Mouse (Mus musculus) CH12.LX (cell line): ENCODE data around the gene Ttc7.
"Not testable (repeated sequence)": the region's sequence is repeated elsewhere in the genome, so short reads cannot be mapped to it uniquely, and the experiment has no call there.

Experiments
- BHLHE40 ChIP-seq: IDR thresholded peaks from 2 replicates; pipeline ENCODE4 v1.6.1; 2011; ENCODE audit warnings: mild to moderate bottlenecking, low read depth, low read length, improper control_type of control experiment
- CHD2 ChIP-seq: IDR thresholded peaks from 2 replicates; pipeline ENCODE4 v1.6.1; 2011; ENCODE audit warnings: low read length, improper control_type of control experiment
- CTCF ChIP-seq, 2 experiments: IDR thresholded peaks in 1 of 2; conservative IDR thresholded peaks in 1 of 2; 2 replicates each; pipeline ENCODE4 v1.5.1; 2011 to 2012; ENCODE audit warnings: low read depth in 2 of 2, low read length in 2 of 2, improper control_type of control experiment in 1 of 2, inconsistent platforms in 1 of 2, mild to moderate bottlenecking in 1 of 2, moderate library complexity in 1 of 2
- EP300 ChIP-seq: IDR thresholded peaks from 2 replicates; pipeline ENCODE4 v1.6.1; 2011; ENCODE audit warnings: low read length, improper control_type of control experiment
- GABPA ChIP-seq: IDR thresholded peaks from 2 replicates; pipeline ENCODE4 v1.6.1; 2012; ENCODE audit warnings: low read depth, low read length, improper control_type of control experiment, inconsistent platforms; ENCODE audit not compliant: insufficient replicate concordance
- JUND ChIP-seq: conservative IDR thresholded peaks from 2 replicates; pipeline ENCODE4 v1.6.1; 2011; ENCODE audit warnings: low read depth, low read length, improper control_type of control experiment
- KAT2A ChIP-seq: IDR thresholded peaks from 2 replicates; pipeline ENCODE4 v1.6.1; 2012; ENCODE audit warnings: low read length, improper control_type of control experiment, inconsistent platforms; ENCODE audit not compliant: insufficient replicate concordance
- MEF2A ChIP-seq: IDR thresholded peaks from 2 replicates; pipeline ENCODE4 v1.6.1; 2014; ENCODE audit warnings: low read depth, mild to moderate bottlenecking, inconsistent platforms, low read length, improper control_type of control experiment, borderline replicate concordance
- NELFE ChIP-seq: IDR thresholded peaks from 2 replicates; pipeline ENCODE4 v1.6.1; 2011; ENCODE audit warnings: low read depth, low read length, improper control_type of control experiment
- POLR2A ChIP-seq: IDR thresholded peaks from 2 replicates; pipeline ENCODE4 v1.6.1; 2011; ENCODE audit warnings: low read depth, mild to moderate bottlenecking, improper control_type of control experiment, low read length
- SMC3 ChIP-seq: IDR thresholded peaks from 2 replicates; pipeline ENCODE4 v1.6.1; 2011; ENCODE audit warnings: low read depth, low read length, improper control_type of control experiment
- USF1 ChIP-seq: IDR thresholded peaks from 2 replicates; pipeline ENCODE4 v1.6.1; 2014; ENCODE audit warnings: low read depth, mild to moderate bottlenecking, inconsistent platforms, low read length, improper control_type of control experiment
- USF2 ChIP-seq: conservative IDR thresholded peaks from 2 replicates; pipeline ENCODE4 v1.6.1; 2011; ENCODE audit warnings: low read depth, low read length, improper control_type of control experiment
- ZMIZ1 ChIP-seq: IDR thresholded peaks from 2 replicates; pipeline ENCODE4 v1.6.1; 2012; ENCODE audit warnings: low read depth, mild to moderate bottlenecking, inconsistent platforms, low read length, improper control_type of control experiment

DNA sequence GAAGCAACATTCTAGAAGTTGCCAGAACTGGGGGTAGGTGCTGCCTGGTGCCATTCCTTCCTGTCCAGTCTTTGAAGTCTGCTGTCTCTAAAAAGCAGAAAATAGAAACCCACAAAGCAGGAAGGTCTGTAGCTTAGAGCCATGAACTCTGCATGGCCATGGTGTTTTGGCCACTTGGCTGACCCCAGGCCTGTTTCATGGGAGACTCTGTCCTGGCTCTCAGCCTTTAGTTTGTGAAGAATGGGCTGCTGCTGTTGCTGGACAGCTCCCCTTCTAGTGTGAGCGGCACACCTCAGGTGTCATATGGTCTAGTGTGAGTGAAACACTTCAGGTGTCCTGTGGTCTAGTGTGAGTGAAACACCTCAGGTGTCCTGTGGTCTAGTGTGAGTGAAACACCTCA, 14.0 kb downstream of the Ttc7 start:
- not testable (repeated sequence) for TF ChIP-seq CTCF (conservative IDR thresholded peaks at IDR 0.05 in 1 of 2, IDR thresholded peaks at IDR 0.05 in 1 of 2; ENCODE audit: low read depth in 2 of 2, low read length in 2 of 2); USF2; POLR2A; SMC3; USF1; CHD2; JUND; NELFE; MEF2A; ZMIZ1; EP300; BHLHE40; GABPA; KAT2A
